Mouse (Mus musculus): Measurements from ENCODE around the gene Igdcc3.

- TF ChIP-seq GATA1 (IDR thresholded peaks at IDR 0.05; ENCODE audit: borderline replicate concordance, low read length) (no peak), FLI1 (IDR thresholded peaks at IDR 0.05; ENCODE audit: low read length) (no peak)
Observed at GRCm38 (mm10) chr9:65122545-65122944, 18.4 kb upstream of the Igdcc3 start.

Data from megakaryocyte, embryonic 14.5 days (primary cell).